Mouse (Mus musculus) liver, postnatal 0 days (tissue): Measurements from ENCODE around the gene Mnd1. TPM values are rescaled to one million over a fixed set of nuclear protein-coding genes. Genes with fewer than 3 reads are reported as not detected.
A peak's percentile ranks its signal among the peaks of the same experiment; 100 is the strongest.

Experiments
- ATAC-seq: fragments of 200-750 bp; cut with Nextera tagmentation; 2 replicates; pipeline ENCODE4 v1.8.0; 2017; ENCODE audit warnings: mild to moderate bottlenecking, moderate library complexity
- DNase-seq: peaks from one replicate; pipeline ENCODE4 v3.0.0-alpha.2; 2016
- H3K27ac ChIP-seq: fragments of 300-500 bp; sonication (generic); 2 replicates; pipeline ENCODE4 v1.5.1; 2014; ENCODE audit warnings: antibody characterized with exemption, moderate library complexity, mild to moderate bottlenecking, low read depth
- H3K27me3 ChIP-seq: fragments of 300-500 bp; sonication (generic); 2 replicates; pipeline ENCODE4 v1.6.1; 2014; ENCODE audit warnings: low read length, control low read depth, mixed read lengths; ENCODE audit not compliant: insufficient read depth
- H3K36me3 ChIP-seq: fragments of 300-500 bp; sonication (generic); replicated peaks from 2 replicates; pipeline ENCODE4 v1.6.1; 2014; ENCODE audit warnings: mild to moderate bottlenecking, control low read depth, low read length, moderate library complexity, mixed read lengths; ENCODE audit not compliant: insufficient read depth
- H3K4me1 ChIP-seq: fragments of 300-500 bp; sonication (generic); 2 replicates; pipeline ENCODE4 v1.6.1; 2014; ENCODE audit warnings: antibody characterized with exemption, mild to moderate bottlenecking, control low read depth; ENCODE audit not compliant: insufficient read depth
- H3K4me2 ChIP-seq: fragments of 300-500 bp; sonication (generic); 2 replicates; pipeline ENCODE4 v1.6.1; 2014; ENCODE audit warnings: low read depth, mild to moderate bottlenecking, low read length, moderate library complexity, mixed read lengths
- H3K4me3 ChIP-seq: fragments of 300-500 bp; sonication (generic); 2 replicates; pipeline ENCODE4 v1.5.1; 2014; ENCODE audit warnings: low read depth, low read length
- H3K9ac ChIP-seq: fragments of 300-500 bp; sonication (generic); replicated peaks from 2 replicates; pipeline ENCODE4 v1.6.1; 2014; ENCODE audit warnings: mild to moderate bottlenecking, moderate library complexity
- H3K9me3 ChIP-seq: fragments of 300-500 bp; sonication (generic); 2 replicates; pipeline ENCODE4 v1.6.1; 2016; ENCODE audit warnings: mild to moderate bottlenecking, control low read depth, low read length, mixed read lengths
- CTCF ChIP-seq: sonication (generic); IDR thresholded peaks from 2 replicates; pipeline ENCODE4 v1.5.1; 2016; ENCODE audit warnings: antibody characterized with exemption, low read depth
- EP300 ChIP-seq: IDR thresholded peaks from 2 replicates; pipeline ENCODE4 v1.6.1; 2016; ENCODE audit warnings: antibody characterized with exemption, low read depth, mild to moderate bottlenecking
- WGBS: fragments of 180-500 bp; shearing (Covaris S2); extraction: QIAGEN DNeasy Blood & Tissue Kit; methylation state at CpG from one replicate; pipeline ENCODE4 v1.1.7; 2014; ENCODE audit not compliant: insufficient replicate concordance; 5-methylcytosine and 5-hydroxymethylcytosine counted together
- polyA plus RNA-seq: library from polyadenylated mRNA; unstranded; fragments of >200 nt; fragmentation: Nextera tagmentation; extraction: Ambion mirVana; gene quantifications from 2 replicates; pipeline ENCODE4 v1.2.1, GENCODE M21; 2015

The Mnd1 gene
- polyA plus RNA-seq, 1 experiment from 2014 or later, result 8.3 TPM

DNA sequence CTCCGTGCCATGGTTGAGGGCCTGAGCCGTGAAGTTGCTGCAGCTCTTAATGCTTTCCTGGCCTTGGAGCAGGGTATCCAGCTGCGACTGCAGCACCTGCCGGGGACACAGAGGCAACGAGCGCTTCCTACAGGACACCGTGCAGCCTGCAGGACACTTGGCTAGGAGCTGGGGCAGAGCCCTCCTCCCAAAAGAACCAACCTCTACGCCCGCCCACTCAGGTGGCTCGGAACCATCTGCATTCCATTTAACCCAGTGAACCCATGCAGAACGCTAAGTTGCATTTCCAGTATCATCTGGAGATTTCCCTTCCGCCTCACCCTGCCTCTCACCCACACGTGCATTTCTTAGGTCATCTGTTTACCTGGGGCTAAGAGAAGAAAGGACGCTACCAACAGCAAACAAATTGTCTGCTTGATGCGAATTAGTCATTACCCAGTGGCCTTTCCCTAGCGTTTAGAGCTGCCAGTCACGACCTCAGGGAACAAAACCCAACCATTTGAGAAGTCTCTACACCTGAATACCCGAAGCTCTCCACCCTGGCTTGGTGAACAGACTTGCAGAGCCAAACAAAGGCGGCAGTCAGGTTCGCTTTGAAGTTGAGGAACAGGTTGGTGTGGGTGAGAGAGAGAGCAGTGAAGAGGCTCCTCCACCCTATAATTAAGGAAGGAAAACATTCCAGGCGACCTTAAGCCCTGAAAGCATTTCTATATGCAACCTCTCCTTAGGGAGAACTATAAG is 35.7 kb upstream of the Mnd1 start:
- Histone ChIP-seq H3K4me3 (no peak overlapping the region), H3K27me3 (no peaks in the 10 kb centered on the region)
- WGBS, result 47% methylated on average over 21 of the region's 21 CpGs

DNA sequence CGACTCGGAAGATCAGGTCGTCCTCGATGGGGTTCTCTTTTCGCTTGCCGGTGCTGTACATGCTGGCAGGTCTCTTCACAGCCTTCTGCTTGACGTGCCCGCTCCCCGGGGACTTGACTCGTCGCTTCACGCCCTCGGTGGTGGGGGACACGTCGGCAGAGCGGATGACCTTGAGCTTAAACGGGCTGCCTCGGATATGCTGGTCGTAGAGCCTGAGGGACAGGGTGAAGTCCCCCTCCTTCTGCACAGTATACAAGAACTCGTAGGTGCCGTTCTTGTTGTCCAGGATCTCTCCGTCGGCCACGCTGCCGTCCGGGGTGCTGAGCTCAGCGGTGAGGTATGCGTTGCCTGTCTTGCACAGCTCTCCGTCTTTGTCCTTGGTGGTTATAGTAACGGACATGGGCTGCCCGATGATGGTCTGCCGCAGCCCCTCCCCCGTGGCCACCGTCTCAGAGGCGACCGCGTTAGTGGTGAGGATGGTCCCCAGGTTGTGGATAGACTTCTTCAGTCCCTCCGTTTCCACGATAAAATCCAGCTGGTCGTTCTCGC is 35.0 kb upstream of the Mnd1 start:
- Histone ChIP-seq H3K9ac (no peak overlapping the region; the same call in 1 of the 2 replicates), H3K27me3 (no peaks in the 10 kb centered on the region), H3K4me3 (peak overlapping the region; percentile 26), H3K4me1 (0 out of 2 replicates have a peak, but pooled peaks cover 2% of the 10 kb centered on the region), H3K9me3 (no peaks in the 10 kb centered on the region), H3K36me3 (peaks cover 7% of the 10 kb centered on the region; the same call in 1 of the 2 replicates), H3K27ac (no peak overlapping the region), H3K4me2 (peak overlapping the region; percentile 64)
- TF ChIP-seq EP300 (no peak), CTCF (no peak)
- ATAC-seq (no peak), DNase-seq (peak; percentile 22)
- WGBS, result 15% methylated on average over 41 of the region's 41 CpGs

More for the DNA sequence above, 35.7 kb upstream of the Mnd1 start:
- 0 out of 2 replicates have a peak, but pooled peaks cover 2% of the 10 kb centered on the region for H3K4me1 ChIP-seq
- no peak for TF ChIP-seq CTCF
- TF ChIP-seq EP300, result no peak
- H3K27ac ChIP-seq, result no peak overlapping the region
- no peaks in the 10 kb centered on the region for H3K9me3 ChIP-seq
- H3K9ac ChIP-seq, result no peak overlapping the region
- H3K4me2 ChIP-seq, result peak overlapping the region; percentile 64; the same call in 1 of the 2 replicates
- DNase-seq, result no peak
- H3K36me3 ChIP-seq, result peaks cover 7% of the 10 kb centered on the region; the same call in 1 of the 2 replicates
- no peak for ATAC-seq

DNA sequence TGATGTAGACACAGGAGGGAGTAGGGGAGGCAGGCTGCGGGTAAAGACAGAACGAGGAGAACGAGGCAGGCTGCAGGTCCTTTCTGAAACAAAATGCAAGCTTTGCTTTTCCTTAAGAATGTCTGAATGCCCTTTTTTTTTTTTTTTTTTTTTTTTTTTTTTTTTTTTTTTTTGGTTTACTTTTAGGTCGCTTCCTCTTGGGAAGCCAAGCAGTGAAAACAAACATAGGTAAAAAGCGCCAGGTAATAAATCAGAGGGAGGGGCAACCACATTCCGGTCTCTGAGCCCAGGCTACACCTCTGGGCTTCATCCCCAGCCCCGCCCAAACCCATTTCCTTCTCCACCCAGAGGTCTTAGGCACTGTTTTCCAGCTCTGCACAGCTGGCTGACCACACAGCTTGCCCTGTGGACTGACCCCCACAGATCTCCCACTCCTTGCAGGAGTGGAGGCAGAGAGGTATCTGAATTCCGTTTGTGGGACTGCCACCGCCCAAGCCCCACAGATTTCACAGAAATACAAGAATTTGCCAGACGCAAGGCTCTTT is 34.1 kb upstream of the Mnd1 start:
- peaks cover 7% of the 10 kb centered on the region; the same call in 1 of the 2 replicates for H3K36me3 ChIP-seq
- no peak overlapping the region for H3K9ac ChIP-seq
- DNase-seq, result no peak

DNA sequence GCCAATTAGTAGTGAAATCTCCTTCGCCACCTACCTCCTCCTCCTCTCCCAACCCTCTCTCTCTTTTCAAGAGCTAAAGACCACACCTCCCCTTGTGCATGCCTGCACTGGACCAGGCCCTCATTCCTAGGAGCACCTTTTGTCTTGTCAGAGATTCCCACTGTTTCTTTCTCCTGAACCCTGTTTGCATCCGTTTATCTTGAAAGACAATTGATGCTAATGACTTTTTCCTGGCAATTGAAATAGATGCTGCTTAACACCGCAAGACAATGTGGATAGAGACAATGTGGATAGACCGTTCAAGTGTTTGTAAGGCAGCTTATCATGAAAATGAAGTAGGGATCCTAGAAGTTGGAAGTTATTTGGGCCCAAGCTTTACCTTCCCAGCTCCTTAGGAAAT is 26.1 kb upstream of the Mnd1 start:
- WGBS, result 69% methylated on average over 4 of the region's 4 CpGs
- Histone ChIP-seq H3K27ac (no peak overlapping the region), H3K4me1 (0 out of 2 replicates have a peak, but pooled peaks cover 4% of the 10 kb centered on the region), H3K9me3 (no peaks in the 10 kb centered on the region), H3K9ac (no peak overlapping the region), H3K27me3 (no peaks in the 10 kb centered on the region), H3K4me2 (no peak overlapping the region), H3K4me3 (no peak overlapping the region), H3K36me3 (no peaks in the 10 kb centered on the region; the same call in 1 of the 2 replicates)
- DNase-seq, result no peak
- TF ChIP-seq EP300, result no peak
- ATAC-seq, result no peak

More for the DNA sequence above, 34.1 kb upstream of the Mnd1 start:
- H3K4me3 ChIP-seq, result 0 out of 2 replicates have a peak overlapping the region, but pooled peaks have one; percentile 26
- no peak for ATAC-seq
- H3K4me2 ChIP-seq, result peak overlapping the region; percentile 64
- 38% methylated on average over 10 of the region's 10 CpGs for WGBS
- no peak for TF ChIP-seq EP300
- no peak for TF ChIP-seq CTCF
- H3K9me3 ChIP-seq, result no peaks in the 10 kb centered on the region
- H3K27me3 ChIP-seq, result no peaks in the 10 kb centered on the region
- H3K4me1 ChIP-seq, result 0 out of 2 replicates have a peak, but pooled peaks cover 2% of the 10 kb centered on the region
- H3K27ac ChIP-seq, result no peak overlapping the region

DNA sequence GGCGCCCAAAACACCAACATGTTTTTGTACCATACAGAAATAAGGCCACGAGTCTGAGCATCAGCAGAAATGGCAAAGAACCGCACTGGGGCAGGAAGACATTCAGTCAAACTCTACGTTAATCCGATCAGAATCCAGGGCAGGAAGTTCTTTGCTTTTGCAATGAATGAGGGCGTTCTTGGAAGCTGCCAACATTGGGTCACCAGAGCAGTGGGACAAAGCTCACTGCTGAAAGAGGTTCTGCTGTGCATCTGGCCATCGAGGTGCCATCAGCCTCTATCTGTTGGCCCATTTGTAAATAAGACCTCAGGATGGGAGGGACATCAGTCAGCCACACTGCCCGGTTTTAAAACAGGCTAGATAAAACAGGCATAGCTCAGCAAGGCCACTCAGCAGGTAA is 25.5 kb upstream of the Mnd1 start:
- no peaks in the 10 kb centered on the region; the same call in 1 of the 2 replicates for H3K36me3 ChIP-seq
- no peak overlapping the region for H3K9ac ChIP-seq
- no peaks in the 10 kb centered on the region for H3K27me3 ChIP-seq
- 41% methylated on average over 8 of the region's 8 CpGs for WGBS
- H3K4me1 ChIP-seq, result 0 out of 2 replicates have a peak, but pooled peaks cover 4% of the 10 kb centered on the region
- no peaks in the 10 kb centered on the region for H3K9me3 ChIP-seq
- no peak overlapping the region for H3K4me2 ChIP-seq
- H3K4me3 ChIP-seq, result no peak overlapping the region
- DNase-seq (peak; percentile 24), ATAC-seq (peak; percentile 68)
- TF ChIP-seq CTCF, result no peak
- TF ChIP-seq EP300, result no peak
- H3K27ac ChIP-seq, result no peak overlapping the region

DNA sequence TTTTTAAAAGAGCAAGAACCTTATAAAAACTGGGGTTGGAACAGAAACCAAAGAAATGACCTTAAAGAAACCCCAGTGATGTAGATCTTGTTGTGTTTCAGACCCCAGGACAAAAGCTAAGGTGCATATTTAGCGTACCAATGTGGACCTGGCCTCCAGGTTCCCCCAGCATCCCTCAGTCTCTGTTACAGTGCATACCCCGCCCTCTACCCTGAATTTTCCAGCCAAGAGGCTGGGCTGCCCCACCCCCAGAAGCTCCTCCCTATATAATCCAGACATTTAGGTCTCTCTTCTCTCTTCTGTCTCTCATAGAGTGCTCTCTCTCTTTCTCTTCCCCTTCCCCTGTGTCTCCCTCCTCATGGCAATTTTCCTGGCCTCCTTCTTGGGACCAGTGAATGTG is 24.7 kb upstream of the Mnd1 start:
- Histone ChIP-seq H3K9ac (no peak overlapping the region), H3K27me3 (no peaks in the 10 kb centered on the region), H3K27ac (no peak overlapping the region), H3K36me3 (no peaks in the 10 kb centered on the region; the same call in 1 of the 2 replicates), H3K4me3 (no peak overlapping the region), H3K4me1 (0 out of 2 replicates have a peak, but pooled peaks cover 4% of the 10 kb centered on the region), H3K4me2 (no peak overlapping the region), H3K9me3 (no peaks in the 10 kb centered on the region)
- ATAC-seq (no peak), DNase-seq (no peak)
- 83% methylated on average over 2 of the region's 2 CpGs for WGBS
- no peak for TF ChIP-seq EP300
- TF ChIP-seq CTCF, result no peak
